Mouse (Mus musculus) embryonic facial prominence, embryonic 15.5 days (tissue): ENCODE measurements around the gene Prep. TPM values are rescaled to one million over a fixed set of nuclear protein-coding genes. Genes with fewer than 3 reads are reported as not detected.
"Not testable (repeated sequence)": the region's sequence is repeated elsewhere in the genome, so short reads cannot be mapped to it uniquely, and the experiment has no call there.

Experiments
- ATAC-seq: fragments of 200-750 bp; cut with Nextera tagmentation; 2 replicates; pipeline ENCODE4 v1.8.0; 2017; ENCODE audit warnings: low read depth, moderate TSS enrichment; ENCODE audit not compliant: insufficient number of reproducible peaks, low FRiP score, low TSS enrichment
- H3K27ac ChIP-seq: fragments of 300-500 bp; sonication (generic); replicated peaks from 2 replicates; pipeline ENCODE4 v1.5.1; 2015; ENCODE audit warnings: mild to moderate bottlenecking, inconsistent platforms
- H3K27me3 ChIP-seq: fragments of 300-500 bp; sonication (generic); 2 replicates; pipeline ENCODE4 v1.6.1; 2015; ENCODE audit warnings: inconsistent platforms
- H3K36me3 ChIP-seq: fragments of 300-500 bp; sonication (generic); 2 replicates; pipeline ENCODE4 v1.6.1; 2015; ENCODE audit warnings: mild to moderate bottlenecking, inconsistent platforms
- H3K4me1 ChIP-seq: fragments of 300-500 bp; sonication (generic); 2 replicates; pipeline ENCODE4 v1.6.1; 2015; ENCODE audit warnings: inconsistent platforms
- H3K4me2 ChIP-seq: fragments of 300-500 bp; sonication (generic); replicated peaks from 2 replicates; pipeline ENCODE4 v1.6.1; 2015; ENCODE audit warnings: mild to moderate bottlenecking, inconsistent platforms
- H3K4me3 ChIP-seq: fragments of 300-500 bp; sonication (generic); replicated peaks from 2 replicates; pipeline ENCODE4 v1.5.1; 2015; ENCODE audit warnings: mild to moderate bottlenecking, inconsistent platforms
- H3K9ac ChIP-seq: fragments of 300-500 bp; sonication (generic); 2 replicates; pipeline ENCODE4 v1.6.1; 2015; ENCODE audit warnings: inconsistent platforms
- H3K9me3 ChIP-seq: fragments of 300-500 bp; sonication (generic); replicated peaks from 2 replicates; pipeline ENCODE4 v1.6.1; 2016; ENCODE audit warnings: inconsistent platforms
- WGBS: fragments of 180-500 bp; shearing (Covaris S2); methylation state at CpG from one replicate; pipeline ENCODE4 v1.1.7; 2015; 5-methylcytosine and 5-hydroxymethylcytosine counted together
- polyA plus RNA-seq: library from polyadenylated mRNA; unstranded; fragments of >200 nt; fragmentation: Nextera tagmentation; extraction: Ambion mirVana; gene quantifications from 2 replicates; pipeline ENCODE4 v1.2.1, GENCODE M21; 2015

Gene Prep
- polyA plus RNA-seq, 1 experiment from 2014 or later: 20.2 TPM

DNA sequence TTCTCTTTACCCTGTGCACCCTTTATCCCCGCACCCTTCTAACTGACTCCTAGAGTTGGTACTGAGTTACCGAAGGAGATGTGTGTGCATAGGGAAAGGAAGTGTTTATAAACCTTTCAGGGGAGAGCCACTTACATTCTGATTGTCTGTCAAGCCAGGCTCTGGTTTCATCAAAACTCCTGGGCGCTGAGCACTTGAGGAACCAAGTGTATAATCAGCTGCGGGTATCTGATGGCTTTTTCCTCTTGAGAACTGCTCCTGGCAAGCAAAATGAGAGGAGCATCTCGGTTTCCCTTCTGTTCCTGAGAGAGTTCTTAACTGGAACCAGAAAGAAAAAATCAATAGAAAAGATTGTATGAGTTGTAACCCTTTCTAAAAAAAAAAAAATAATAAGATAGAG, 10.3 kb downstream of the Prep start:
- no peak for ATAC-seq
- H3K4me2 ChIP-seq: no peak overlapping the region
- 56% methylated on average over 5 of the region's 5 CpGs for WGBS
- no peak overlapping the region for H3K9ac ChIP-seq
- H3K9me3 ChIP-seq: no peaks in the 10 kb centered on the region
- H3K36me3 ChIP-seq: 0 out of 2 replicates have a peak, but pooled peaks cover 14% of the 10 kb centered on the region
- H3K4me3 ChIP-seq: no peak overlapping the region
- H3K27ac ChIP-seq: no peak overlapping the region; the same call in 1 of the 2 replicates
- peaks cover 4% of the 10 kb centered on the region for H3K4me1 ChIP-seq
- no peaks in the 10 kb centered on the region for H3K27me3 ChIP-seq

DNA sequence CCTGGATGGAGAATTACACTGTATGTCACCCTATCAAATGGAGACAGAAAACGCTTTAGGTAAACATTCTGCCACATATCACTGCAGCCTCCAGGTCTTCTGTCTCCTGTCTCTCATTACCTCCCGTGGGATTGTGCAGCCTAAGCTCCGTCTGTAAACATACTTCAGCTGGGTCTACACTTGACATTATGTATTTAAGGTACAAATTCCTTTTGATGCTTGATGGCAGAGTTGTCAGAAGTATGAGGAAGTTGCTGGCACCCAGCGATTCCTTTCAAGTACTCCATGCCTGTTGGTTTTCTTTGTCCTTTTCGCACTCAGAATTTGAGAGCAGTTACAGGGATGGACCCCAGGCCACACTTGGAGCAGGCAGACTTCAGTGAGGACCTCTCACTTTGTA, 12.8 kb downstream of the Prep start:
- no peak for ATAC-seq
- peaks cover 7% of the 10 kb centered on the region for H3K4me1 ChIP-seq

DNA sequence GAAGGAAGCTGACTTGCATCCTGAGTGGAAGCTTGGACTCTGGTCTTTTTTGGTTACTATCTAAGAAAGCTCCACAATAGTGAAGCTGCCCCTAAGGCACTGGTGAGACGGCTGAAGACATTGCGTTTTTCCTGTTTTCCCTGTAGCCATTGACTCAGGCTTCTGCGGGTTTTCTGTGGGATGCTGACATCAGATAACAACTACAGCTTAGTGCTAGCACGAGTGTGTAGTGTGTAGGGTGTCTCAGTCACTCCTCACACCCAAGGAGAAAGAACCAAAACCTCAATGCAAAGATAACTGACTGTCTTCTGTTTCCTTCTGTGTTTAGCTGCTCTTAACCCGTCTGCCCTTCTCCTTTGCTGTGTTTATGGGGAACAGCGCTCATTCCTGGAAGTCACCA, 13.5 kb downstream of the Prep start:
- H3K4me1 ChIP-seq: peaks cover 7% of the 10 kb centered on the region
- no peak for ATAC-seq
- H3K27me3 ChIP-seq: no peaks in the 10 kb centered on the region
- H3K9me3 ChIP-seq: no peaks in the 10 kb centered on the region
- H3K36me3 ChIP-seq: 0 out of 2 replicates have a peak, but pooled peaks cover 3% of the 10 kb centered on the region
- no peak overlapping the region for H3K4me3 ChIP-seq
- no peak overlapping the region for H3K9ac ChIP-seq
- H3K27ac ChIP-seq: no peak overlapping the region
- 58% methylated on average over 6 of the region's 6 CpGs for WGBS
- no peak overlapping the region for H3K4me2 ChIP-seq

More for the DNA sequence above, 12.8 kb downstream of the Prep start:
- Histone ChIP-seq H3K36me3 (0 out of 2 replicates have a peak, but pooled peaks cover 3% of the 10 kb centered on the region), H3K27me3 (no peaks in the 10 kb centered on the region), H3K4me2 (no peak overlapping the region), H3K4me3 (no peak overlapping the region), H3K27ac (no peak overlapping the region), H3K9me3 (no peaks in the 10 kb centered on the region), H3K9ac (no peak overlapping the region)
- WGBS: 53% methylated on average over 5 of the region's 5 CpGs

DNA sequence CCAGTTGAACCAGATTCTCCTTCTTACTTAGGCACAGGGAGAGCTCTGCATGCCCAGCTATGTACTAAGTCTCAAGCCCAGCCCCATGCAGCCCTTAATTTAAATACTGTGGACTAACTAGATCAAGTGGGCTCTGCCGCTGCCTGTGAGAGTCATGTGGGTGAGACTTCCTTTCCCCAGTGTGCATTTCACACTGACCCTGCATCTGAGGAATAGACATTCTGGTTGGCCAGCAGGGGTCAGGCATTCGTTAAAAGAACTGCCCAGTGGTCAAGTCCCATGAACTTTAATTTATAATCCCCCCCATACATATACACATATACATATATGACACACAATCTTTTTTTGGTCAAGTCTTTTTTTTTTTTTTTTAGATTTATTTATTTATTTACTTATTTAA, 15.7 kb downstream of the Prep start:
- WGBS: 65% methylated on average over 2 of the region's 2 CpGs
- H3K4me3 ChIP-seq: no peak overlapping the region
- no peak overlapping the region for H3K4me2 ChIP-seq
- H3K27me3 ChIP-seq: no peaks in the 10 kb centered on the region
- 0 out of 2 replicates have a peak, but pooled peaks cover 3% of the 10 kb centered on the region for H3K36me3 ChIP-seq
- no peaks in the 10 kb centered on the region for H3K9me3 ChIP-seq
- H3K4me1 ChIP-seq: peaks cover 7% of the 10 kb centered on the region
- H3K27ac ChIP-seq: no peak overlapping the region
- no peak for ATAC-seq
- H3K9ac ChIP-seq: no peak overlapping the region

DNA sequence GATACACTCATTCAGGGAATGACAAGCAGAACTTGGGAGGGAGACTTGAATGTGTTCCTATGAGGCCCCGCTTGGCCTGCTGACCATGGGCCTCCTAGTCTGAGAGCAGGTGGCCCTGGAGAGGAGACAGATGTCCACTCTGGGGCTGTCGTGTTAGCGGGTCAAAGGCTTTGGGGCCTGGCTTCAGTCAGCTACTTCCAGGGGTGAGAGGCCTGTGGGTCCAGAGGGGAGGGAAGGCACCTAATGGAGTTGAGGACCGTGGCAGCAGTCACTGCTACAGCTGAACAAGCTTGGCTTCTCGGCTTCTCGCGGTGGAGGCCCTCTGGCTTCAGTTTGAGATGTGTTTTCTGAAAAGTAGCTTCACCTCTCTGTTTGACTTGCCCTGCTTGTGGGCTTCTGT, 17.0 kb downstream of the Prep start:
- not testable (repeated sequence) for H3K27ac ChIP-seq, H3K9me3 ChIP-seq, H3K36me3 ChIP-seq, ATAC-seq, H3K4me3 ChIP-seq, H3K9ac ChIP-seq, H3K4me2 ChIP-seq, H3K4me1 ChIP-seq, H3K27me3 ChIP-seq
- whole genome bisulfite sequencing: 49% methylated on average over 7 of the region's 7 CpGs

DNA sequence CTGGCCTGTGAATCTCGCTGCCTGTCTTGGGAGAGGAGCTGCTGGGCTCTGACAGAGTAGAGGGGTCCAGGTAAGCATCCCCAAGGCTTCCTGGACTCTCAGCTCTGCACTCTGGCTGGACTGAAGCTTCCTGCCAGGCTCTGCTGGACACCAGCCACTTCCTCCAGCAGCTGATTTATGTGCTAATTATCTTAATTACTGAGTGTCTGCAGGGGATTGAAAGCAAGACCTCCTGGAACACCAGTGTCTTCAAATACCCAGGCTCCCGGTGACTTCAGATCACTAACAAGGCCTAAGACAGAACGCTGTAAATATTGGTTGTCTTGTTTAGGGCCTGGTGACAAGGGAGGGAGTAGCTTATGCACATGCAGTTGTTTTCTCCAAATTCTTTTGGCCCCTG, 17.5 kb downstream of the Prep start:
- 36% methylated on average over 3 of the region's 3 CpGs for WGBS
- Histone ChIP-seq H3K4me3 (no peak overlapping the region), H3K4me2 (no peak overlapping the region), H3K36me3 (no peaks in the 10 kb centered on the region), H3K27me3 (no peaks in the 10 kb centered on the region), H3K27ac (no peak overlapping the region), H3K9ac (no peak overlapping the region), H3K9me3 (no peaks in the 10 kb centered on the region), H3K4me1 (peaks cover 7% of the 10 kb centered on the region)
- no peak for ATAC-seq

DNA sequence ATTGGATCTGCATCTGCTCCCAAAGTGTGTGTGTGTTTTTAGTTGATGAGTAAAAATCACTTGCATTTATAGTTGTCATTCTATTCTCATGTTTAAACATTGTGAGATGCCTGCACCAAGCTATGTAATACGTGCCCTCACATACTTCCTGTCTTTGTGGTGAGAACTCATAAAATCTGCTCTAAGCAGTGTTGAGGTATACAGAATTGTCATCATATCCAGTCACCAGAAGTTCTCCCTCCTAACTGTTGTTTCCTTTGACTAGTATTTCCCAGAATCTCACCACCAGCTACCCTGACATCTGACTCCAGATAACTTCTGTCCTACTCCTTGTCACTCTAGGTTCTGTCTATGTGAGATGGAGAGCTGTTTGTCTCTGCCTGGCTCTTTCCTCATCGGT, 18.3 kb downstream of the Prep start:
- no peaks in the 10 kb centered on the region for H3K27me3 ChIP-seq
- 77% methylated on average over 2 of the region's 2 CpGs for WGBS
- H3K4me1 ChIP-seq: peaks cover 3% of the 10 kb centered on the region
- no peaks in the 10 kb centered on the region for H3K9me3 ChIP-seq
- H3K4me2 ChIP-seq: no peak overlapping the region
- H3K36me3 ChIP-seq: no peaks in the 10 kb centered on the region
- no peak overlapping the region for H3K4me3 ChIP-seq
- no peak overlapping the region for H3K9ac ChIP-seq
- ATAC-seq: no peak
- H3K27ac ChIP-seq: no peak overlapping the region

DNA sequence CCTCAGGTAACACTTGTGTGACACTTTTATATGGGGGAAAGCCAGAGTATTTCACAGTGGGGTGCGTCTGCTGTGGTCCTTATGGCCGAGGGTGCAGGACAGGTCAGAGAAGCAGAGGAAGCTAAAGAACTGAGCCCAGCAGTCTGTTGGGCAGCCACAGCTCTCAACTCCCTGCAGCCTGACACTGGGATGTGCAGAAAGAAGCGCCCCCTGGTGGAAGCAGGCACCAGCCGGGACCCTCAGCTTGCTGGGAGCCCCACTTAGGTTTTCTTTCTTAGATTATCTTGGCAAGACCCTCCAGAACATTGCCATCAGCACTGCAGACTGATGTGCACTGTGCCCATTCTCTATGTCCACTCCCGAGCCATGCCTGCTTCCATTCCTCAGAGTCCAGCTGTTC, 19.6 kb downstream of the Prep start:
- H3K9ac ChIP-seq: no peak overlapping the region
- no peaks in the 10 kb centered on the region for H3K9me3 ChIP-seq
- H3K27ac ChIP-seq: no peak overlapping the region
- ATAC-seq: no peak
- peaks cover 3% of the 10 kb centered on the region; the same call in 1 of the 2 replicates for H3K4me1 ChIP-seq
- H3K4me2 ChIP-seq: no peak overlapping the region
- 61% methylated on average over 5 of the region's 5 CpGs for WGBS
- no peaks in the 10 kb centered on the region for H3K27me3 ChIP-seq
- H3K4me3 ChIP-seq: no peak overlapping the region
- no peaks in the 10 kb centered on the region for H3K36me3 ChIP-seq

DNA sequence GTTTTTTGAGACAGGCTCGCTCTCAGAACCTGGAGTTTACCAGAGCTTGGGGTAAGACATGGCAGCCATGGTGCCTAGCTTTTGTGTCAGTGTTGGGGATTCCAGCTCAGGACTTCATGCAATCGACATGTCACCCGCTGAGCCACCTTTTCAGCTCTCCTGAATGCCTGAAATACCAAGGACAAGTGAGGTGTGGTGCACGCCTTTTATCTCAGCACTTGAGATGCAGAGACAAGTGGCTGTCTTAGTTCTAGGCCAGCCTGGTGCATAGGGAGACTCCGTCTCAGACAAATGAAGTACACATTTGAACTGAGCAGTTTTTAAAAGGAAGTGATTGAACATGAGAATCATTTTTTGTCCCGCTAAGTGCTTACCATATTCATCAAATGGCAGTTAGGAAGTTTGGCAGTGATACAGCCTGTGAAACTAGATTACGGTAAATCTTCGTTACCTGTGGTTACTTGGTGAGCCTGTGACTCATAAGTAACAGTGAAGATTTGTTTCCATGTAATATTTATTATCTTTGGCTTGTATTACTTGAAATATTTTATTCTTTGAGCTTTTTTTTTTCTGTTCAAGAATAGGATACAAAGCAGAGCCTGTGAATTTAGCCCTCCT, 24.6 kb downstream of the Prep start:
- H3K9me3 ChIP-seq: no peaks in the 10 kb centered on the region
- H3K4me1 ChIP-seq: no peaks in the 10 kb centered on the region
- no peak overlapping the region for H3K4me2 ChIP-seq
- no peak overlapping the region for H3K9ac ChIP-seq
- peaks cover 25% of the 10 kb centered on the region; the same call in 1 of the 2 replicates for H3K36me3 ChIP-seq
- no peaks in the 10 kb centered on the region for H3K27me3 ChIP-seq
- H3K27ac ChIP-seq: no peak overlapping the region
- no peak overlapping the region for H3K4me3 ChIP-seq
- ATAC-seq: no peak
- 70% methylated on average over 8 of the region's 8 CpGs for WGBS

DNA sequence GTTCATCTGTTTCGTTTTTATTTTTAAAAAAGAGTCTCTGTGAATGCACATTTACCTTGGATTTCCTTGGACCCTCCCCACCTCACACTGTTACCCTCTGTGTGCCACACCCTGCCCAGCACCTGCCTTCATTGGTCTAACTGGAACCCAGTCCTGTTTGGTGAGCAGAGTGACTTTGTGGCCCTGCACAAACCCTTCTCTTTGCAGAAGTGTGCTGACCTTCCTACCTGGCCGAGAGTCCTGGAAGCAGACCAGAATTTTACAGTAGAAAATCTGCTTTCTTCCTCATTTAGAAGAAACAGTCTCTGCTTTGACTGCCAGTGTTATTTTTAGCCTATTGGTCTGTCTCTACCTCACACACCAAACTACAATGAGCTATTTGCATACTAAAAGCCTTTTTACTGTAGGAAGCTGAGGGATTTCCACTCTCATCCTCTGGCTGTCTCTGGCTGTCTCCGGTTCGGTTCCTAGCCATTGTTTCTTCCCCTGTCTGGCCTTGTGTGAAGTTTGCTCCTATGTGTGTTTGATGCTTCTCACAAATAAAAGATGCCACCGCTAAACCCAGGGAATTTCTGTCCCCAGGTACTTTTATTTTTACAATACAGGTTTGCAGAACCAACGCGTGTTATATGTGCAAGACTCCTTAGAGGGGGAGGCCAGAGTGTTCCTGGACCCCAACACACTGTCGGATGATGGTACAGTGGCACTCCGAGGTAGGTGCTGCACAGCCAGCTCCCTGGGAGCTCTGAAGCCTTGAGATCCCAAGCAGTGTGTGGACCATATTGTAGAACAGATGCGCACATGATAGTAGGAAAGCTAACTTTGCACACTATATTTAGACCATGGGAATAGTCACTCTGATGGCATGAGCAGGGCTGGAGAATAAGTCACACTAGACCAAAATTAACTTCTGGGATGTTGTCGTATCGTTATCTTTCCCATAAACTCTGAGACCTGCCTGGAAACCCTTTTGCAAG, 25.4 kb downstream of the Prep start:
- H3K4me2 ChIP-seq: no peak overlapping the region
- 86% methylated on average over 12 of the region's 12 CpGs for WGBS
- ATAC-seq: no peak
- H3K4me3 ChIP-seq: no peak overlapping the region
- peaks cover 32% of the 10 kb centered on the region; the same call in 1 of the 2 replicates for H3K36me3 ChIP-seq
- no peaks in the 10 kb centered on the region for H3K4me1 ChIP-seq
- no peaks in the 10 kb centered on the region for H3K27me3 ChIP-seq
- no peak overlapping the region for H3K9ac ChIP-seq
- H3K27ac ChIP-seq: no peak overlapping the region
- no peaks in the 10 kb centered on the region for H3K9me3 ChIP-seq

DNA sequence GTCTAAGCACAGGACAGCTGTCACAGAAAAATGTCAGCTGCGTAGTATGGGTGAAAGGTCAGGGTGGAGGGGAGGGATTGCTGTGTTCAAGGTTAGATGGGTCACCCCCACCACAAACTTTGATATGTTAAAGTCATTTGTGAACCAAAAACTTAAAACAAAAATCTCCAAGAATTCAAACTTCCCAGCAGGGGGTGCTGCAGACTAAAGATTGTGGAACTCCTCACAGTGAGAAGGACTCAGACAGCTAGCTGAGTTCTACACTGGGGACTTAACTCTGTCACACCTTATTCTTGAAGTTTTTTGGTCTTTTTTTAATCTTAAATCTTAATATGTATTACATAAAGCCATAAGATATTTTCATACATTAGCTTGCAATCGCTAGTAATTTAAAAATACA, 31.7 kb downstream of the Prep start:
- ATAC-seq: no peak
- no peaks in the 10 kb centered on the region for H3K27me3 ChIP-seq
- no peaks in the 10 kb centered on the region for H3K4me1 ChIP-seq
- no peak overlapping the region for H3K27ac ChIP-seq
- 97% methylated on average over 2 of the region's 2 CpGs for WGBS
- H3K4me2 ChIP-seq: no peak overlapping the region
- H3K9me3 ChIP-seq: no peaks in the 10 kb centered on the region
- H3K36me3 ChIP-seq: peaks cover 47% of the 10 kb centered on the region
- H3K9ac ChIP-seq: no peak overlapping the region
- no peak overlapping the region for H3K4me3 ChIP-seq
